Mouse (Mus musculus) spleen, postnatal 4 days (tissue): ENCODE data around the gene Prpf4b.
"Not testable (repeated sequence)": the region's sequence is repeated elsewhere in the genome, so short reads cannot be mapped to it uniquely, and the experiment has no call there.

Source experiments
- DNase-seq, 2 experiments: peaks; one replicate each; pipeline ENCODE4 v3.0.0; 2022; ENCODE audit warnings: low spot score in 2 of 2

Gene Prpf4b

DNA sequence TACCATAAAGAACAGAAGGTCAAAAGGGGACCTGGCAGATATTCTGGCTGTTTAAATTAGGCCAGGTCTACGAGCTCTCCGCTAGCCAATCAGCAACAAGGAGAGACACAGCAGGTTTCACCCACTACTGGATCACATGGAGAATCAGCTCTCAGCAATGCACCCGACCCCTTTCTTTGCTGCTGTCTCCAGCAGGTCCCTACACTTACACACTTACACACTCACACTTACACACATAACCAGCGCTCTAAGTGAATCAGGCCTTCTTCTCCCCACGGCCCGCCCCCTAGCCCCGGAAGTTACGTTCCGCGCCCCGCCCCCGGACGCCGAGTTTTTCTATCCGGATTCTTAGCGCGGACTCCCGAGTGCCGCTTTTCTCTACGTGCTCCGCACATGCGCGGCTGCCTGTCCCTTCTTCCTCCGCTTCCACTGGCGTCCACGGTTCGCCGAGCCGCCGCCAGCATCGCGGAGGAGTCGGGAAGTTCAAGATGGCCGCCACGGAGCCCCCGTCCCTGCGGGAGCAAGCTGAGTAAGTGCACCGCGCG lies at the start of gene Prpf4b:
TSS of gene Prpf4b (plus strand) at position 137 of the 545 bp plus-strand sequence.
- DNase-seq, result peak; percentile 90 to 95

GRCm38 (mm10) chr13:34826760-34827690 lies 48.1 kb upstream of the Prpf4b start:
- no peak for DNase-seq

- DNase-seq, result no peak
Observed at GRCm38 (mm10) chr13:34827988-34828882, 46.9 kb upstream of the Prpf4b start.

- DNase-seq, result no peak
Observed at GRCm38 (mm10) chr13:34842851-34843250, 32.3 kb upstream of the Prpf4b start.

- DNase-seq, result no peak
Observed at GRCm38 (mm10) chr13:34850759-34851158, 24.3 kb upstream of the Prpf4b start.

DNA sequence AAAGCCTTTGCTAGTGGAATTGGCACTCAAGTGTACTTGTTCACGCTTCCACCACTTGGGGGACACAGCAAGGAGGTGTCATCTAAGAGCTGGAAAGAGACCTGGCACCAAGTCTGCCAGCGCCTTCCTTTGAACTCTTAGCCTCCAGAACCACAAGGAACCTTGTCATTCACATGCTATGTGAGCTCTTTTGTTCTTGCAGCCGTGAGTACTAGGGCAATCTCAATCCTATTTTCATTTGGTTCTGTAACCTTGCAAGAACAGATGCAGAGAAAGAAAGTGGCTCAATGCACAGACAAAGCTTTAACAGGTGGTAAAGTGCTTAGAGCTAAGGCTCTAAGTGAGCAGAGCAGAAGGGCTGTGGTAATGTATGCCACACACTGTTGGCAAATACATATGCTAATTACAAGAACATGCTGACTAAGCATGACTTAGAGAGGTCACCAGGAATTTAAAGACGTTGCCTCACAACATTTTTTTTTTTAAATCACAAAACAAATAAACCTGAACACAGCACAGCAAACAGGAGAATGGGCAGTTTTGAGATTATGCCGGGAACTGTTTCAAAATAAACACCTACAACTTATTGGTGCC lies 23.8 kb upstream of the Prpf4b start:
- DNase-seq, result no peak

DNA sequence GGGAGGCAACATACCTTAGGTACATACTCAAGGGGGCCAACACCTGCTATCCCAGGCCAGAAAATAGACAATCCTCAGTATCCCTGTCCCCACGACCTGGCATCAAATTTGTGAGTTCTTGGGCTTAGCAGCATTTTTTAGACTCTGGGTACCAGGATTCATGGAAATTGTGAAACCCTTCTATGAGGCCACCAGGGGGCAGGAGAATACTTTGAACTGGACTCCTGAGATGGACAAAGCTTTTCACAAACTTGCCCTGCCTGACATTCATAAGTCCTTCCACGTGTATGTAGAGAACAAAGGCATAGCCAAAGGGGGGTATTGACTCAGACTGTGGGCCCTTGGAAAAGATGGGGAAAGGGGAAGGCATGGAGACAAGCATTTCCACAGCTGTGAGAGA lies 17.6 kb upstream of the Prpf4b start:
- DNase-seq, result no peak

GRCm38 (mm10) chr13:34859406-34859805 lies 15.7 kb upstream of the Prpf4b start:
- DNase-seq, result no peak

- DNase-seq, result not testable (repeated sequence)
Observed at GRCm38 (mm10) chr13:34861166-34861565, 13.9 kb upstream of the Prpf4b start.

GRCm38 (mm10) chr13:34864420-34865169 lies 10.5 kb upstream of the Prpf4b start:
- DNase-seq, result peak in 1 of 2 experiments; percentile 17

- peak; percentile 92 to 95 for DNase-seq
Observed at GRCm38 (mm10) chr13:34873801-34874681, 1.1 kb upstream of the Prpf4b start.

DNA sequence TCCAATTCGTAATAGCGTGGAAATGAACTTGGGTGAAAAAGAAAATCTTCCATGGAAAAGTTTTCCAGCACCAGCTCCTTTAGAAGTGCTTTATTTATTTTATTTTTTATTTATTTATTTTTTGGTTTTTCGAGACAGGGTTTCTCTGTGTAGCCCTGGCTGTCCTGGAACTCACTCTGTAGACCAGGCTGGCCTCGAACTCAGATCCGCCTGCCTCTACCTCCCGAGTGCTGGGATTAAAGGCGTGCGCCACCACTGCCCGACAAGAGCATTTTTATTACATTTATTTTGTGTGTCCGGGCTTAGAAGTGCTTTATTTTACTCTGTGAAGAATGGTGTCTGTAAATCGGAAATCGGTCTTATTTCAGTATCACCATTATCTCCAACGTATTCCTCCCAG lies 366 bp upstream of the Prpf4b start:
- DNase-seq, result peak in 1 of 2 experiments; percentile 15

DNA sequence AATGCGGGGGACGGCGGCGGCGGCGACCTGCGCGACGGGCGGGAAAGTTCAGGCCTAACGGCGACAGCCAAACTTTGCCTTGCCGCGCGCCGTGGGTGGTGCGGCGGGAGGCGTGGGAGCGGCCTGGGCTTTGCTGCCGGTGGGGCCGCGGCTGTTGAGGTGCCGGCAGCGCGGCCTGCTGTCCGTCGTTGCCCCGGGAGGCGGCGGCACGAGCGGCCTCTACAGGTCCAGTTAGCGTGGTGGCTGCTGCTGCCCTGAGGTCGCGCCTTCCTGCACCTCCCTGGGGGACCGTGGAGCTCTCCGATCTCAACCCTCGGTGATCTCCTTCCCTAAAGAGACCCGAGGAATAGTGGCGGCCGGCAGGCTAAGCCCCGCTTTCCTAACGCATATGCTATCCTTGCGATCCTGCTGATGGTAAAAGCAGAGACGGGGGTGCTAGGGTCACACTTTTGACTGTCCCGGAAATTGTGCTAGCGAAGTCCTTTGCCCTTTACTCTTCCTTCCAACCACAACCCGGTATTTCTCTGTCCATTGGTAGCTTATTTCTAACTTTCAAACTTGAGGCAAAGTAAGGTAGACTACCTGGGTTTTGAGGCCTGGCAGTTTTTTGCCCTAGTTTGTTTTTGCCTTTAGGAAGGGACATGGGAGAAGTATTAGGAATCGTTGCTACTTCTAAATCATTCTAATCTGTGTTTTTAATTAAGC lies 791 bp downstream of the Prpf4b start:
- peak; percentile 69 to 85 for DNase-seq

DNA sequence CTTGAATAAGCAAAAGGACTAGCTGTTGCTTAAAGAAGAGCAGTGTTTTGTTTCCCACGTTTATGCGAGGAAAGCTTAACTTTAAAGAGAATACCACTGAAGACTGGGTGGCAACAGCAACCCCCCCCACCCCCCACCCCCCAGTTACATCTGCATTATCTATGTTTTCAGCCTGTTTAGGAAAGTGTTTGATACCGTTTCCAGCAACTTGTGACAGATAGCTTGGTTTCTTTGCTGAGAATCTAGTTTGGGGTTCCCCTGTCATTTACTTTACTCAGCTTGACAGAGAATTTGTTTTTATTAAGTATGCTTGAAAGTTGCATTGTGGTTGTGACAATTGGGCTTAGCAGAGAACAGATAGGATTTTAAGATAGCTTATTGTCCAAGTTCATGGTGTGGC lies 1.4 kb downstream of the Prpf4b start:
- DNase-seq, result no peak

DNA sequence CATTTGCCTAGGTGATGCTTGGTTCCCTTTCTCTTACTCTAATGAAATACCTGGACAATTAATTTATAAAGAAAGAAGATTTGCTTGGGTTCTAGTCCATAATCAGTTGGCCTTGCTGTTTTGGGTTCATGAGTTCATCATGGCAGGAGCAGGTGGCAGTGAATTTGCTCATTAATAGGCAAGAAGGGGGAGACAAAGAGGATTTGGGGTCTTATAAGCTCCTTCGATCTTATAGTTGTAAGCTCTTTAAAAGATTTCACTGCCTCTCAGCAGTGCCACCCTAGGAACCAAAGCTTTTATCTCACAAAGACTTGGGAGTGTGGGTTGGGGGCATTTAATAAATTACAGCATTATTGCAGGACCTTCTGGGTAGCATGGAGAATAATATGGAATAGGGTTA lies 17.8 kb downstream of the Prpf4b start:
- DNase-seq, result no peak

DNA sequence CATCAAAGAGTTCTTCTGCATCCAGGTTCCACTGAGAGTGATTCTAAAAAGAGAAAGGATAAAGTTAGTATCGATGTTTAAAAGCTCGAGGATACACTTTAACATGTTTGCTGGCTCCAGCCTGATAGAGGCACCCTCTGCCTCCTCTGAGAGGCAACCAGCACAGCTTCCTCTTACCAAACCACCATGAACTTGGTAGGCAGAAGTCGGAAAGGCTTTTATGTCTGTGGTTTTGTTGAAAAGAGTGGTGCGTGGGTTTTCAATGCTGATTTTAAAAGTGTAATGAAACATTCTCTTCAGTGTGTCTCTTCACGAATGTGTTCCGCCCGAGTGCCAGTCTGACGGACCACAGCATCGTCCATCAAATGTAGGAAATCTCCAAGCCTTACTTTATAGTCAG lies 39.5 kb downstream of the Prpf4b start:
- no peak for DNase-seq

DNA sequence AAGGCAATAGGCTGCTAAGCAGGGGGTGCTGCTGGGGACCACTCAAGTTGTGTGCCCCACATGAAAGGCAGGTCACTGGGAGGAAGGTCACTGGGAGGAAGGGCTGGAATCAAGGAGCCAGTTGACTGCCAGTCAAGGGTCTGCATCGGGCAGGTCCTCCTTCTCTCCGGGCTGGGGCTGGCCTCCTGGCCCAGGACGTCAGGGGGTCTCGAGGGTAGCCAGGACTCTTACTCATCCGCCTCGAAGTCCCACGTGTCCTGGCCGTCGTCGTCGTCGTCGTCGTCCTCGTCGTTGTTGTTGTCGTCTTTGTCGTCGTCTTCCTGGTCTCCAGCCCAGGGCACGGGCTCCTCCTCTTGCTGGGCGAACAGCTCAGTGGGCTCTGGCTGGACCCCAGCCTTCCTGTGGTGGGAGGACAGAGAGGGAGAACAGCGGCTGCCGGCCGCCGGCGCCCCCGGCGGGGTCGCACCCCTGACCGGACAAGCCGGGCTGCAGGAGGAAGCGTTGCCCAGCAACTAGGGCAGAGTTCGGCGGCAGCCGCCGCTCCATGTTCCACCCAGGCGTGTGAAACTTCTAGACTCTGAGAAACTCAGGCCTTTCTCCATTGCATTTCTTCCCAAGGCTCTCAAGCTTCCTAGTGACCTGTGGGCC lies 41.5 kb downstream of the Prpf4b start:
- DNase-seq, result no peak

GRCm38 (mm10) chr13:34924210-34924609 lies 49.1 kb downstream of the Prpf4b start, which contains the start of the genes Fam217a and 4933417A18Rik:
TSS of gene Fam217a (minus strand) at chr13:34924310.
TSS of gene 4933417A18Rik (plus strand) at chr13:34924409.
- DNase-seq, result no peak
